Mouse (Mus musculus): ENCODE results near the gene P2rx3.

P2rx3 gene

GRCm38 (mm10) chr2:85038336-85038735 lies 1.1 kb upstream of the P2rx3 start:
- DNase-seq = no peak

- DNase-seq = no peak
Measured at GRCm38 (mm10) chr2:85036507-85037046, 685 bp downstream of the P2rx3 start.

- no peak for DNase-seq
Measured at GRCm38 (mm10) chr2:85034169-85034568, 3.1 kb downstream of the P2rx3 start.

- no peak for DNase-seq
Measured at GRCm38 (mm10) chr2:85033121-85033520, 4.1 kb downstream of the P2rx3 start.

GRCm38 (mm10) chr2:85030989-85031388 lies 6.3 kb downstream of the P2rx3 start:
- DNase-seq = no peak

- DNase-seq = no peak
Measured at GRCm38 (mm10) chr2:85029897-85030296, 7.4 kb downstream of the P2rx3 start.

- DNase-seq = peak; percentile 33 to 34
Measured at GRCm38 (mm10) chr2:85027281-85027680, 10.0 kb downstream of the P2rx3 start.

GRCm38 (mm10) chr2:85026178-85026577 lies 11.1 kb downstream of the P2rx3 start:
- DNase-seq = no peak

- no peak for DNase-seq
Measured at GRCm38 (mm10) chr2:85022043-85022442, 15.2 kb downstream of the P2rx3 start.

- peak in 1 of 2 experiments; percentile 9 for DNase-seq
Measured at GRCm38 (mm10) chr2:85014588-85014982, 22.7 kb downstream of the P2rx3 start.

- DNase-seq = no peak
Measured at GRCm38 (mm10) chr2:85013826-85014587, 23.3 kb downstream of the P2rx3 start.

GRCm38 (mm10) chr2:85012679-85013078 lies 24.6 kb downstream of the P2rx3 start:
- no peak for DNase-seq

- no peak for DNase-seq
Measured at GRCm38 (mm10) chr2:85011906-85012604, 25.2 kb downstream of the P2rx3 start.

GRCm38 (mm10) chr2:85009212-85009611 lies 28.1 kb downstream of the P2rx3 start:
- no peak for DNase-seq

GRCm38 (mm10) chr2:85007729-85008128 lies 29.5 kb downstream of the P2rx3 start:
- DNase-seq = peak; percentile 66 to 69

- DNase-seq = no peak
Measured at GRCm38 (mm10) chr2:85006600-85006999, 30.7 kb downstream of the P2rx3 start.

- DNase-seq = no peak
Measured at GRCm38 (mm10) chr2:85004341-85004740, 32.9 kb downstream of the P2rx3 start.

GRCm38 (mm10) chr2:85002575-85002974 lies 34.7 kb downstream of the P2rx3 start:
- DNase-seq = no peak

- DNase-seq = no peak
Measured at GRCm38 (mm10) chr2:85001497-85001896, 35.8 kb downstream of the P2rx3 start.

GRCm38 (mm10) chr2:84999486-85000181 lies 37.6 kb downstream of the P2rx3 start:
- no peak for DNase-seq

GRCm38 (mm10) chr2:84996376-84996775 lies 40.9 kb downstream of the P2rx3 start:
- no peak for DNase-seq

GRCm38 (mm10) chr2:84987930-84988329 lies 49.3 kb downstream of the P2rx3 start, which contains the start of gene Prg3:
TSS of gene Prg3 (plus strand) at chr2:84988215.
- peak; percentile 32 to 41 for DNase-seq

- no peak for DNase-seq
Measured at GRCm38 (mm10) chr2:84980188-84980587, 57.1 kb downstream of the P2rx3 start, which contains the start of gene Prg2. TSS of gene Prg2 (plus strand) at chr2:84980461.
